Mouse (Mus musculus) cerebellum, adult 18-20 months (tissue): ENCODE measurements around the gene Myo1h.

Source experiments
- DNase-seq, 2 experiments: peaks; one replicate each; pipeline ENCODE4 v3.0.0; 2021

The Myo1h gene

DNA sequence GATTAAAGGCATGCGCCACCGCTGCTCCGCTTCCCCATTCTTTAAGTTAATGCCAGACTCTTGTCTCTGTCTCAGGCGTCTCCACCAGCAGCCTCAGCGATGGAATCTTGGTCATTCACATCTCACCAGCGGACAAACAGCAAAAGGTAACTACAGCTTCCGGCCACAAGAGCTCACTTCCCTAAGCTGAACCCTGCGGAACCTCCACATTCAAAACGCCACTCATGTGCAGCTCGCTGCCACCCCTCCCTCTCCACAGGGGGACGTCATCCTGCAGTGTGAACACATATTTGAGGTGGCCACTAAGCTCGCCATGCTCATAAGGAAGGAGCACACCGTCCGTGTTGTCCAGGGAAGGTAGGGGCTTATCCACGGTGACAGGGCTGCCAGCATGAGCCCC, 72.0 kb downstream of the Myo1h start:
- no peak for DNase-seq

DNA sequence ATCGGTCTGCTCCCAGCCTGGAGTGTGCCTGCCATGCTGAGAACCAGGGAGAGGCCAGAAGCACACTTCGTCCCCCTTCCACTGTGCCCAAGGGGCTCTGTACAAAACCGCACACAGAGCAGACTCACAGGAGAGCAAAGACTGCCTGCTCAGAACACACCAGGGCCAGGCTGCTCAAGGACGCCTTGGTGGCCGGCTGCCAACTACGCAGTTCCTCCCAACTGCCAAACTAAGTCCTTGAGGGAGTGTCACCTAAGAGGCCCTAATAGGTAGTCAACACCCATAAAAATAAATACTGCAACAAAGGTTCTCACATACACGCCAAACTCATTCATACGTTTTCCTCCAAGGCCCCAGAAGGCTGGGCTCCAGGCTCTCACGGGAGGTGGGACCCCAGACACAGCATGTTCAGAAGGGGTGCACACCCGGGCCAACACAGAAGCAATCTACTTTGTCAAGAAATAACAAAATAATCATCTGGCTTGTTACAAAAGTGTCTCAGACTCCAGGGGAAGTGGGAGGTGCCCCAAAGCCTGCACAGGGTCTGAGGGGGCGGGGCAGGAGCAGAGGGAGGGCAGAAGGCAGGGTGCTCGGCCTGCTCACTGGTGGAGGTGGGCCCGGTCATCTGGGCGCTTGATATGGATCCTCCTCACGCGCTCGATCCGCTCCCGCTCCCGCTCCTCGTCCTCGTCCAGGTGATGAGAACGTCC, 76.2 kb downstream of the Myo1h start:
- no peak for DNase-seq

GRCm38 (mm10) chr5:114368121-114368520, 79.2 kb downstream of the Myo1h start:
- no peak for DNase-seq

GRCm38 (mm10) chr5:114368803-114369496, 80.0 kb downstream of the Myo1h start:
- DNase-seq: no peak

DNA sequence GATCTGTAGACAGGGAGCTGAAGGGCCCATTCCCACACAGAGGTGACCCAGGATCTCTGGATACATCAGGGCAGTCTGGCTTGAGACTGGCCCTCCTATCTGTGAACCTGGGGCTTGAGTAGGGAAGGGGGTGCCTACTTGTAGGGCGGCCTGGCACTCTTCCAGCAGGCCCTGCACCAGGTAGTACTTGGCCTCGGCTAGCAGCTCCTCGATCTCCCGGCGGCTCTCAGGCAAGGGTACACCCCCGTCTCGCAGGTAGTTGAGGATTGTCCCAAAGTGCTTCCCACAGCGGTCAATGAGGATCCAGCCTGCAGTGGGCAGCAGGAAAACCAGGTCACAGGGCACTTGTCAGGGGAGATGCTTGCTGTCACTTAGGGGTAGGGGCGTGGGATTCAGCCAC, 81.0 kb downstream of the Myo1h start:
- no peak for DNase-seq

DNA sequence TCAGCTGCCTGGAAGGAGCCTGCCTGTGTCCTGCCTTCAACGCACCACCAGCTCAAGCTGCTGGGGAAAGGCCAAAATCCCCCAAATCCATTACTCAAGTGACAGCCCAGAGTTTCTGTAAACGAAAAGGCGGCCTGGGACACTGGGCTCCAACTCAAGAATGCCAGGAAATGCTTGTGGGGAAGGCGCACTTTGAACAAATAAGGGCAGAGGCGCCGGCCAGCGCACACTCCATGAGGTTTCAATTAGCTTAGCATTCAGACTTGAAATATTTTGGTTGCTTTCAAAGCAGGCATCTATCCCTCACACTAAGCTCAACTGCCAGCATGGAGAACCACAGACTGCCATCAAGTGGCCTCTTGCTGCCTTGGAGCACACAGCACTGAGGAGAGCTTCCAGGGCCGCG, 81.4 kb downstream of the Myo1h start:
- DNase-seq: no peak

DNA sequence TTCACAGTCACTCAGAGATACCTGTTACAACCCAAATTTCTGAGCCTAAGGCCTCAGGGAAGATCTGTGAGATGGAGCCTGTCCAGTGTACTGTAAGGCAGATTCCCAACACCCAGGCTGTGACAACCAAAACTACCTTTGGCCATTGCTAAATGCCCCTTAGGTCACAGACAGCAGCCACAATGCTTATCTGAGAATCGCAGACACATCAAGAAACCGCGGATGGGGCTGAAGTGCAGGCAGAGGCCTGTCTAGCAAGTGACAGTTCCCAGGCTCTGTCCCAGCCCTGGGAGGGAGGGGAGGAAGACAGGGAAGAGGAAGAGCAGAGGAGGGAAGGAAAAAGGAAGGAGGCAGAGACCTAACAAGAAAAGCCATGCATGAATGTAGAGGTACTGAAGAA, 82.4 kb downstream of the Myo1h start:
- DNase-seq: no peak

GRCm38 (mm10) chr5:114371731-114372473, 82.9 kb downstream of the Myo1h start:
- DNase-seq: no peak

DNA sequence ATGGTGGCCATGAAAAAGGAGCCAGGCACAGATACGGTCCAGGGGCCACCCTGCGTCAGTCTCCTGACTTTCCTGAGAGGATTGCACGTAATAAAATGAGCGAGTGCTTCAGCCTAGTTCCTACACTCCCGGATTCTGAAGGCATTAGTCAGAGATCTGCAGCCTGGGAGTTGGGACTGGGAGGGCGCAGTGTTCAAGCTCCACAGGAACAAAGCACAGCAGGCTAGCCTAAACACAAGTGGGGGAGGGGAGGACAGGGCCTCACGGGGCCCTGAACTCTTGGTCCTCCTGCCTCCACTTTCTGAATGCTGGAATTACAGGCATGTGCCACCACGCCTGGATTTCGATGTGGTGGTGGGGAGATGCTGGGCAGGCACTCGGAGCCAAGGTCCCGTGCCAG, 83.6 kb downstream of the Myo1h start:
- no peak for DNase-seq

GRCm38 (mm10) chr5:114373174-114373573, 84.2 kb downstream of the Myo1h start:
- DNase-seq: peak; percentile 24 to 52

GRCm38 (mm10) chr5:114373581-114373980, 84.6 kb downstream of the Myo1h start:
- DNase-seq: no peak

DNA sequence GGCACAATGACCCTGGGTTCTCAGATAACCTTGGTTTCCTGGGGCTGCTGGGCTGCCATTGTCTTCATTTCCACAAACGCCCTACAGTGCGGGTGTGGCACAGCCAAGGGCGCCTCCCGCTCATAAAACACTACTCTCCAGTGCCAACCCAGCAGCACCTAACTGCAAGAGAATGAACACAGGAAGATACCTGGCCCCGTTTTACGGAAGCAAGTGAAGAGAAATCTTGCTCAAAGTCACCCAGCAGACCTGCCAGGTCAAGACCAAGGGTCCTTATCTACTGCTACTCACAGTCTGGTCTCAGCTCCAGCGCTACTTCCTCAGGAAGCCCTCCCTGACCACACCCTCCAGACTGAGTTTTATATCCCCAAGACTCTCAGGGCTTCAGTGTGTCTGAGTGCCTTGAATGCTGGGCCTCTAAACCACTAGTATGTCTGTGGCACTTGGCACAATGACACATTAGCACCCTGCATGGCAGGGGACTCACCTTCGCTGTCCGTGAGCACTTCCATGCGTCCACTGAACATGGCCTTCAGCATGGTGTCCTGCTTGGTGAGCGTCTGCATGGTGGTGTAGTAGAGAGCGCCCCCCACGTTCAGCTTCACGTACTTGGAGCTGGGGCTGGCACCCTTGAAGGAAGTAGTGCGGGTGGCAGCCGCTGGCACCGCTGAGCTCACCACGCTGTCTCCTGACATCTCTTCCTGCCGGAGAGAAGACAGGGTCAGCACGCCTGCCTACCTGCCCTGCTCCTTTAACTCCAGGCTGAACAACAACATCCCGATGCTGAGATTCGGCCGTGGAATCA, 85.6 kb downstream of the Myo1h start:
- DNase-seq: no peak

DNA sequence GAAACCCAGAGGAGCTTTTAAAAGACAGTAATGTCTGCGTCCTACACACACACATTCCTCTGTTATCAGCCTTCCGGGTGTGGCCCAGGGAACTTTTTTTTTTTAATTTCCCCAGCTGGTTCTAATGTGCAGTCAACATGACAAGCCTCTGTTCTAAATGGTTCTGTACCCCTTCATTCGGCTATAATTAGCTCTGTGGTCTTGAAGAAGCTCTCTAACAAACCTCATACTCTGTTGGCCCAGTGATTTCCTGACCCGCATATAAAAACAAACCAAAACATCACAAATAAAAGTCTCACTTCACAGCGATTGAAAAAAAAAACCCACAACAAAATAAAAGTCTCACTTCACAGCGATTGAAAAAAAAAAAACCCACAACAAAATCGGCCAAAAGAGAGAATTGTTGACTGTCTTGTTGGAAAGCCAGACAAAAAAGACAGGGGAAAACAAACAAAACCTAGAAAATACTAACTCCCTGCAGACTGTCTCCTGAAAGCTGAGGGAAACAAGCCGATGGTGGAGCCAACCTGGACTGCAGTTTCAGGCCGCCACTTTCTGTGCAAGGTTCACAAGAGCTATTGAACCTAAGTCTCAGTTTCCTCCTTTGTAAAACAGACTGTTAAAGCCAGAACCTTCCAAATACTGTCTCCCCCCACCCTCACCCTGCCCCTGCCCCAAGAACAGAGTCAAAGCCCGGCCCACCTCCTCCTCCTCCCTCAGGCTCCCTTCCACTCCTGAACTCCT, 89.4 kb downstream of the Myo1h start:
- DNase-seq: no peak

- no peak for DNase-seq
These were observed 90.0 kb downstream of the Myo1h start for GRCm38 (mm10) chr5:114378936-114379335.

DNA sequence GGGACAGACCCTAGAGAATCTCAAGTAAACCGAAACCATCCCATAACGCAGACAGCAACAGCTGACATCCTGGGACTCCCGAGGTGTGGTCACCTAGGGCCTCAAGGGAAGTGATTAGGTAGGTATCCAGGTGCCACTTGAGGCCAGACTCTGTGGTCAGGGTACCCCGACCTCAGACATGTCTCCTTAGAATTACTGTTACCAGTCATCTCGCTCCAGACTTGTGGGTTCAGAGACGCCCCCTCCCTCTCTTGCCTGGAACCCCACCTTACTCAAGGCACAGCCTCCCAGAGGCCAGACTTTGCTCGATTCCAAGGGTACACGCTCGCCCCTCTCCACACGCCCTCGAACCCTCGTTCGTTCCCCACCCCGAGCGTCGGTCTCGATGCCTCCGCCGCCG, 90.8 kb downstream of the Myo1h start:
- DNase-seq: no peak

GRCm38 (mm10) chr5:114380209-114381012, 91.4 kb downstream of the Myo1h start, which contains the start of the genes Kctd10 and Ube3b:
TSS of gene Kctd10 (minus strand) at chr5:114380508.
TSS of gene Ube3b (plus strand) at chr5:114380607.
- DNase-seq: peak; percentile 73 to 84

GRCm38 (mm10) chr5:114381013-114381351, 92.0 kb downstream of the Myo1h start:
- no peak for DNase-seq

DNA sequence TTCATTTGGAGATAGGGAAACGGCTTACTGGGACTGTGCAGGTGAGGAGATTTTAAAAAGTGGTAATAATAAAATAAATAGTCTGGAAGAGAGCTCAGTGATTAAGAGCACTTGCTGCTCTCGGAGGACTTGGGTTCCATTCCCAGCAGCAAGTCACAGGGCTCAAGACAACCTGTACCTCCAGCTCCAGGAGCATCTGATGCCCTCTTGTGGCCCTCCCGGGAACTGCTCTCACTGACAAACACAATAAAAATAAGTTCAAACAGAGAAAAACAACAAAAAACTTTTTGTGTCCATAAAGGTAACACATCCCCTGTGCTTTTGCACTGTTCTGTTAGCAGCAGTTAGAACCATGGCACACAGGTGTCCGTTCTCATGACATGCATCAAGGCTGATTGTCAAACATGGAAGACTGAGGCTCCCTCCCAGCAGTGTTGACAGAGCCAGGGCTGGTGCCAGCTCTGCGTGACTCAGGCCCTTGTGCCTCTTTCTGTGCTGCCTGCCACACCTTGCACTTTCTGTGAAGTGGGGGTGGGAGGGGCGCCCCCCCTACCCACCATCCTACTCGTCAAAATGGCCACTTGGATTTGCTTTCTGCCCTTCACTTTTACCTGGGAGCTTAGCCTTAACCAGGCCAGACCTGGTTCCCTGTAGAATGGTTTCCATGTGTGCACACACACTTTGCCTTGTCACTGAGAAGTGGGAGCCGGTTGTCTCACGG, 94.4 kb downstream of the Myo1h start:
- peak; percentile 17 to 23 for DNase-seq

- no peak for DNase-seq
These were observed 95.5 kb downstream of the Myo1h start for GRCm38 (mm10) chr5:114384448-114384847.

- no peak for DNase-seq
These were observed 104.2 kb downstream of the Myo1h start for GRCm38 (mm10) chr5:114393169-114393568.

DNA sequence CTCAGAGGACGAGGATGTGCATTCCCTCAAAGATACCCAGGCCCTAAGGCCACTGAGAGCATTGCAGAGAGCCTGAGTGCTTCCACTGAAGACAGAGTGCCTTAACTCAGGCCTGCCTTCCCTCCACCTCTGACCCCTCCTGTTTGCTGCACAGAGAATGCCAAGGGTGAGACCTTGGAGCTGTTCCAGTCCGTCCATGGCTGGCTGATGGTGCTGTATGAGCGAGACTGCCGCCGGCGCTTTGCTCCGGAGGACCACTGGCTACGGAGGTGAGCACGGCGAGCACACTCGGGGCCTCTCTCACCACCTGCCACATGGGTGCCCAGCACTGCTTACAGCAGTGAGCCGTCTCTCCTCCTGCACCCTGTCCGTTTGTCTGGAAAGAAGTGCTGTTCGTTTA, 117.6 kb downstream of the Myo1h start:
- no peak for DNase-seq
